Mouse (Mus musculus) testis, adult 2 months (tissue): ENCODE measurements at regions not wholly inside any gene's neighbourhood (a gene's known extent, or its start where the extent isn't known, plus 50 kb on each side); places are given as distances from the start of the nearest gene placed in this dataset.

Experiments used
- H3K27ac ChIP-seq: fragments of 200-500 bp; 2 replicates; pipeline ENCODE4 v1.5.1; 2012; ENCODE audit warnings: low read depth, low read length; ENCODE audit not compliant: control insufficient read depth, insufficient read depth
- H3K27me3 ChIP-seq: fragments of 200-500 bp; 2 replicates; pipeline ENCODE4 v1.6.1; 2012; ENCODE audit warnings: mild to moderate bottlenecking, low read length, moderate library complexity; ENCODE audit not compliant: control insufficient read depth, insufficient read depth
- H3K36me3 ChIP-seq: fragments of 200-500 bp; 2 replicates; pipeline ENCODE4 v1.6.1; 2012; ENCODE audit warnings: mild to moderate bottlenecking, low read length; ENCODE audit not compliant: control insufficient read depth, insufficient read depth
- H3K4me1 ChIP-seq: fragments of 200-500 bp; 2 replicates; pipeline ENCODE4 v1.6.1; 2012; ENCODE audit warnings: low read length; ENCODE audit not compliant: control insufficient read depth, insufficient read depth
- H3K4me3 ChIP-seq: fragments of 200-500 bp; 2 replicates; pipeline ENCODE4 v1.5.1; 2012; ENCODE audit warnings: low read depth, mild to moderate bottlenecking, low read length, moderate library complexity, mixed read lengths; ENCODE audit not compliant: control insufficient read depth
- CTCF ChIP-seq: fragments of 200-500 bp; IDR thresholded peaks from 2 replicates; pipeline ENCODE4 v1.5.1; 2012; ENCODE audit warnings: low read depth, mild to moderate bottlenecking, inconsistent platforms, low read length, moderate library complexity; ENCODE audit not compliant: control insufficient read depth, insufficient read depth, insufficient replicate concordance
- POLR2A ChIP-seq: fragments of 200-500 bp; IDR thresholded peaks from 2 replicates; pipeline ENCODE4 v1.6.1; 2012; ENCODE audit warnings: low read depth, mild to moderate bottlenecking, inconsistent platforms, low read length, moderate library complexity; ENCODE audit not compliant: control insufficient read depth

DNA sequence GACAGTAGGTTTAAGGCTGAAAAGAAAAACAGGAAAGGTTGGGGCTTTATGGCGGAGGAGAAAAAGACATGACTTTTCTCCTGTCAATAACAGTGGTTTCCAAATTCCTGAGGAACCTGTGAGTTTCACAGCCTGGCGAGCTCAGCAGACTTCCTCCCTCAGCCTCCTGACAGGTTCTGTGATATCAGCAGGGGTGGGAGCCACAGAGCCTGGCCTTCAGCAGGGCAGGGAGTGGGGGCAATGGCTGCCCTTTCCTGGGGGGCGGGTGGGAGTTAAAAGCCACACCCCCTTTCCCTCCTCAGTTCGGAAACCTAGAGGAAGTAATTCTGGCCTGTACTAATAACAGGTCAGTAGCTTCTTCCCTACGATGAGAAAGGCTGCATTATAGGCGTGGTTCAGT lies 211.7 kb downstream of the Rchy1 start:
- no peaks in the 10 kb centered on the region for H3K36me3 ChIP-seq
- H3K4me1 ChIP-seq: no peaks in the 10 kb centered on the region
- no peaks in the 10 kb centered on the region for H3K27me3 ChIP-seq
- no peak overlapping the region for H3K27ac ChIP-seq
- H3K4me3 ChIP-seq: no peak overlapping the region
- TF ChIP-seq POLR2A (no peak), CTCF (no peak)

DNA sequence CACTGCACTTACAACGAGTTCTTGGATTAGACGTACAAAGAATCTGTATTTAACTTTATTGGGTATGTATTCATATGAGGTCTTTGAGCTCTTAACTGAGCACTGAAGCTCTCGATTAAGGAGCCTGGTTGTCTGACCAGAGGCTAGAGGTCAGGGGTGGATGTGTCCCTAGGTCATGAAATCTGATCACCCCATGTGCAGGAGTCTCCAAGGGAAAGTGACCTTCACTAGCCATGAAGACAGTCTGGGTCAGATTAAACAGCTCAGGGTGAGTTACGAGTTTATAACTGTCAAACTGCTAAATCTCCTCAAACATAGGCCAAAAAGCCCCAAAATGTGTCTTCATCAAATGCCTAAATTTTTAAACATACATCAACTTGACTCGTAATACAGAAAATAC lies 216.8 kb downstream of the Rchy1 start:
- Histone ChIP-seq H3K4me1 (no peaks in the 10 kb centered on the region), H3K27me3 (no peaks in the 10 kb centered on the region), H3K4me3 (no peak overlapping the region), H3K27ac (no peak overlapping the region), H3K36me3 (no peaks in the 10 kb centered on the region)
- TF ChIP-seq CTCF (no peak), POLR2A (no peak)

DNA sequence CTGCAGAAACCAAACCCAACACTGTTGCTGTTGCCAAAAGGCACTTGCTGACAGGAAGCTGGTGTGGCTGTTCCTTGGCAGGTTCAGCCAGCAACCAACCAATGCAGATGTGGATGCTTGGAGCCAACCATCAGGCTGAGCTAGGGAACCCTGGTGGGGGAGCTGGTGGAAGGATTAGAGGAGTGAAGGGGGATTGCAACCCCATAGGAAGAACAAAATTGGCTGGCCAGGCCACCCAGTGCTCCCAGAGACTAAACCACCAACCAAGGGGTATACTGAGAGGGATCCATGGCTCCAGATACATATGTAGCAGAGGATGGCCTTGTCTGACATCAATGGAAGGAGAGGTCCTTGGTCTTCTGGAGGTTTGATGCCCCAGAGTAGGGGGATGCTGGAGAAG lies 218.5 kb downstream of the Rchy1 start:
- TF ChIP-seq POLR2A: no peak
- no peak for TF ChIP-seq CTCF
- Histone ChIP-seq H3K36me3 (no peaks in the 10 kb centered on the region), H3K4me1 (no peaks in the 10 kb centered on the region), H3K4me3 (no peak overlapping the region), H3K27ac (no peak overlapping the region), H3K27me3 (no peaks in the 10 kb centered on the region)

DNA sequence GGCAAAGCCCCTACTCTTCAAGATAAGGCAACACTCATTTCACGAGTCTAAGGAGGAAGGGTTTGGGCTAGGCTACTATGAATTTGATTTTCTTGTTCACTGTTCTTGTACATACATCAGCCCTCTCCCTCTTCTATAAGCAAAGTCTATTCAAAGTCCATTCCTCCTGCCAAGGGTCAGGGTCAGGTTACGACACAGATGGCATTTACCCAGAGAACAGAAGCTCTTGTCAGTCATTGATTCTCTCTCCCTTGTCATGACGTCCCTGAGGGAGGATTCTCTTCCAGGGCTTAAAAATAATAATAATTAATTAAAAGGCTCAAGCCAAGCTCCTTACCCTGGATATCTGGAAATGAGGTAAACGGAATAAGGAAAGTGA lies 222.7 kb downstream of the Rchy1 start:
- TF ChIP-seq CTCF: no peak
- TF ChIP-seq POLR2A: no peak

DNA sequence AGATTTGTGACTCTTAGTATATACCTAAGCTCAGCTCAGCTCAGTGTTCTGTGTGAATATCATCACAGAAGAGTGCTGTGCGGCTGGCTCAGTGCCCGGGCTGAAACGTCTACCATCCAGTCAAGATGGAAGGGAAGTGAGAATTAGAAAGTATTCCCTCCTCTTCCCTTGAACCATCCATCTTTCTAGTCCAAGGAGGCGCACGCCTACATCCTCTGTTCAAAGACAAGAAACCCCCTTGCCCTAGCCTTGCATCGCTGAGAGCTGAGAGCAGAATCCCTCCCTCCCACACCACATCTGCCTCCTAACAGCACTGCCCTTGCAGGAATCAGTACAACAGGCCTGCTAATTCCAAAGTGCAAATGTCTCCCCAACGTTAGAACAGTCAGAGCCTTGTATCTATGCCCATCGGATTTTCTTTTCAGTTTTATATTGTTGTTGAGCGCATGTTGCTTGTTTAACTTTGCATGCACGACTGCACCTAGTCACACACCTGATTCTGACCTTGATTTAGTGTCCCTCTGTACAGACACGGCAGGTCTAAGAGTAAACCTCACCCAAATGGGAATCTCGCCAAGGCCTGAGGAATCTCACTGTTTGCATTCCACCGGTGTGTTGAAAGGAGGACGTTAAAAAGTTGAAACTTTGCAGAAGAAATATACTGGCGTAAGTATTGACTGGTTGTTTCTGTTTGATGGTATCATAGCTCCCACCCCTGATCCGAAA lies 222.2 kb downstream of the Parm1 start:
- no peaks in the 10 kb centered on the region for H3K27me3 ChIP-seq
- no peaks in the 10 kb centered on the region for H3K36me3 ChIP-seq
- H3K27ac ChIP-seq: no peak overlapping the region
- no peak overlapping the region for H3K4me3 ChIP-seq
- TF ChIP-seq POLR2A (no peak), CTCF (no peak)
- H3K4me1 ChIP-seq: no peaks in the 10 kb centered on the region

More for the DNA sequence above, 222.7 kb downstream of the Rchy1 start:
- no peaks in the 10 kb centered on the region for H3K27me3 ChIP-seq
- H3K27ac ChIP-seq: no peak overlapping the region
- H3K4me1 ChIP-seq: no peaks in the 10 kb centered on the region
- no peaks in the 10 kb centered on the region for H3K36me3 ChIP-seq
- no peak overlapping the region for H3K4me3 ChIP-seq

DNA sequence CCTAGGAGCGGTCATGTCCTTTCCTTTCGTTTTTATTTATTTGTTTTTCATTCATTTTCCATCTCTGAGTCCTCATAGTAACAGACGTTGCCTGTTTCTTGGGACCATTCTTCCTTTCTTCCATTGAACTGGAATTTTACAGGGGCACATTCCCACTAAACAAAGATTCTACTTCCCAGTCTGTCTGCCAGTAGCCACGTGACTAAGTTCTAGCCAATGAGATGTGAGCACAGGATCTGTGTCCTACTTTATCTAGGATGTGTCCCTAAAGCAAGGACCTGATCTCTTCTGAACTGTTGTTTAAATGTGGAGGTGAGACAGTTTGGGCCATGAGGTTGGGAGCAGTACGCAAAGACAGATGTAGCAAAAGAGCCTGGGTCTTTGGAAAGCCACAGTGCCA lies 214.6 kb downstream of the Parm1 start:
- H3K36me3 ChIP-seq: no peaks in the 10 kb centered on the region
- H3K27ac ChIP-seq: no peak overlapping the region
- TF ChIP-seq CTCF (no peak), POLR2A (no peak)
- H3K4me1 ChIP-seq: no peaks in the 10 kb centered on the region
- no peaks in the 10 kb centered on the region for H3K27me3 ChIP-seq
- no peak overlapping the region for H3K4me3 ChIP-seq

DNA sequence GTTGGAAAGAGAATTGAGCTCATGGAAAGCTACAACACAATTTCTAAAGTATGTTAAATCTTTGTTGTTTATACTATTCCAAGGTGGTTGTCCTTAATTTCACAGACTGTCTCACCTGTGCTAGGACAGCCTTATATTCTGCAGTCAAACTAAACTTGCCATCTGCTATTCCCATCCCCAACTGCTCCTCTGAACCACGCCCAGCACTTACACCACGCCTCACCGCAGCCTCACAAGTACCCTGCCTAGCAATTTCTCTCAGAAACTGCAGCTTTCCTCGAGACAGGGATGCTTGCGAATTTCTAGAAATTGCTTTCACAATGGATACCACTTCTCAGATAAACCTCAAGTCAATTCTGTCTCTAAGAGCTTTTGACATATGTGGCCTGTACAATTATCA lies 213.7 kb downstream of the Parm1 start:
- no peaks in the 10 kb centered on the region for H3K4me1 ChIP-seq
- no peak for TF ChIP-seq POLR2A
- TF ChIP-seq CTCF: no peak
- H3K4me3 ChIP-seq: no peak overlapping the region
- H3K27me3 ChIP-seq: no peaks in the 10 kb centered on the region
- H3K27ac ChIP-seq: no peak overlapping the region
- no peaks in the 10 kb centered on the region for H3K36me3 ChIP-seq

DNA sequence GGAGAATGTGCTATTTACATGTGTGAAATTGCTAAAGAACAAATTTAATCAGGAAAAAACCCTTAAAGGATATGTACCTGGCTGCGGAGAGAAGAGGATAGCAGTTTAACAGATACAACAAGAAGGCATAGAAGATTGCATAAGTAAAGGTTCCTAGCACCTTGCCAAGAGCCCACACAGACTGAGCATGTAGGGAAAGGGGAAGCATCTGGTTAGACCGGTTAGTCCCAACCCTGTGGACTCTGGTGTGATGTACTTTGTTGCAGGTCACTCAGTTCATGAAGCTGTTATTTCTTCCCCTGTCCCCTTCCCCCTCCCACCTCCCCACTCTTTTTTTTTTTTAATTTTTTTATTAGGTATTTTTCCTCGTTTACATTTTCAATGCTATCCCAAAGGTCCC lies 212.5 kb downstream of the Parm1 start:
- Histone ChIP-seq H3K27me3 (no peaks in the 10 kb centered on the region), H3K27ac (no peak overlapping the region), H3K4me3 (no peak overlapping the region), H3K4me1 (no peaks in the 10 kb centered on the region), H3K36me3 (no peaks in the 10 kb centered on the region)
- no peak for TF ChIP-seq POLR2A
- TF ChIP-seq CTCF: no peak
